Mouse (Mus musculus) cerebellum, postnatal 4 days (tissue): ENCODE data around the gene Tatdn2.
"Not testable (repeated sequence)": the region's sequence is repeated elsewhere in the genome, so short reads cannot be mapped to it uniquely, and the experiment has no call there.

Experiments
- DNase-seq, 2 experiments: peaks; one replicate each; pipeline ENCODE4 v3.0.0; 2022; ENCODE audit warnings: low spot score in 2 of 2, mixed read lengths in 1 of 2

Tatdn2 gene

DNA sequence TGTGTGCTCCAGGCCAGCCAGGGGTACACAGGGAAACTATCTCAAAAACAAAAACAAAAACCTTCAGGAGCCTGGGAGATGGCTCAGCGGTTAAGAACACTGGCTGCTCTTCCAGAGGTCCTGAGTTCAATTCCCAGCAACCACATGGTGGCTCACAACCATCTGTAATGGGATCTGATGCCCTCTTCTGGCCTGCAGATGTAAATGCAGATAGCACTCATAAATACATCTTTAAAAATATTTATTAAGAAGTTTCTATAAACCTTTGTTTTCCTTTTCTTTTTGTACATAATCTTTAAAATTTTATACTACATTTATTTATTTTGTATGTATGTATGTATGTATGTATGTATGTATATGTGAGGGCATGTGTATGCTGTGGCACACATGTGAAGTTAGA is 24.8 kb upstream of the Tatdn2 start:
- not testable (repeated sequence) for DNase-seq

DNA sequence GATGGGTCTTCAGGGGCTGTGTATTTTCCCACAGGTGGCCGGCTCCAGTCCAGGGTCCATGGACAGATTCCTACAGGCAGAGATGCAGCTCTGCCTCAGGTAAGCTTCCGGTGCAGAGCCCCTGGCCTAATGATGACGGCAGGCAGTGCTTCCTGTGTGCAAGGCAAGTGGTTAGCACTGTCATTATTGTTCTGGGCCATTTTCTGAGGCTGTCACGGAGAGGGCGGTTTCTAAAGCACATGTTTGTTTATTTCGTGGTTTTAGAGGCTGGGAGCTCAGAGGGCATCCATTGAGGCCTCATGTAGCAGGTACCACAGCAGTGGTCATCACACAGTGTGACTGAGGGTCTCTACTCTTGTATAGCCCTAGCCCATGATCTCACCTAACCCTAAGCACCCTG is 23.9 kb upstream of the Tatdn2 start:
- DNase-seq: no peak

DNA sequence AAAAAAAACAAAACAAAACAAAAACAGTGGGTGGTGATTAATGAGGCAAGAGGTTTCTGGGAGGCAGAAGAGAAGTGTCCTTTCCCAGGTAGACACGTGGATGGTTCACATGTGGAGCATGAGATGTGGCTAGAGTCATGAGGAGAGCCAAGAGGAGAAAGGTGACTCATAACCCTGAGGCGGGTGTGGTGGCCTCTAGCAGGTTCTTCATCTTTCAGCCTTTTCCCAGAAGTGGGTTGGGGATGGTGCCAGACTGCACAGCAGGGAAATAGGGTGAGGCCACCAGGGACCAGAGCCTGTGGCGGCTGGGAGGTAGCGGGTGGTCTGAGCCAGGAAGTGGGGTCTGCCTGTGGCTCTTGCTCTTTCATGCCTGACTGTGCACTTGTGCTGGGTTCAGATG is 21.6 kb upstream of the Tatdn2 start:
- DNase-seq: no peak

DNA sequence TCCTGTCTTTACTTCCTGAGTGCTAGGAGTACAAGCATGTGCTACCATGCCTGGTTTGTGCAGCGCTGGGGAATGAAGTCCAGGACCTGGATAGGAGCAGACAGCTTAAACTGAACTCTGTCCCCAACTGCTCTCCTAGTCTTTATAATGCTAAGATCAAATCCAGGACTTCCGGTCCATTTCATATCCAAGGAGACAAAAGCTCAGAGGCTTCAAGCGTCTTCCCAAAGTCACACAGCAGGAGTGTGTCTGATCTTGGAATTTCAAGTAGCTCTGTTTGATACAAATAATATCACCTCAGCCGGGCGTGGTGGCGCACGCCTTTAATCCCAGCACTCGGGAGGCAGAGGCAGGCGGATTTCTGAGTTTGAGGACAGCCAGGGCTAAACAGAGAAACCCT is 20.9 kb upstream of the Tatdn2 start:
- DNase-seq: no peak

DNA sequence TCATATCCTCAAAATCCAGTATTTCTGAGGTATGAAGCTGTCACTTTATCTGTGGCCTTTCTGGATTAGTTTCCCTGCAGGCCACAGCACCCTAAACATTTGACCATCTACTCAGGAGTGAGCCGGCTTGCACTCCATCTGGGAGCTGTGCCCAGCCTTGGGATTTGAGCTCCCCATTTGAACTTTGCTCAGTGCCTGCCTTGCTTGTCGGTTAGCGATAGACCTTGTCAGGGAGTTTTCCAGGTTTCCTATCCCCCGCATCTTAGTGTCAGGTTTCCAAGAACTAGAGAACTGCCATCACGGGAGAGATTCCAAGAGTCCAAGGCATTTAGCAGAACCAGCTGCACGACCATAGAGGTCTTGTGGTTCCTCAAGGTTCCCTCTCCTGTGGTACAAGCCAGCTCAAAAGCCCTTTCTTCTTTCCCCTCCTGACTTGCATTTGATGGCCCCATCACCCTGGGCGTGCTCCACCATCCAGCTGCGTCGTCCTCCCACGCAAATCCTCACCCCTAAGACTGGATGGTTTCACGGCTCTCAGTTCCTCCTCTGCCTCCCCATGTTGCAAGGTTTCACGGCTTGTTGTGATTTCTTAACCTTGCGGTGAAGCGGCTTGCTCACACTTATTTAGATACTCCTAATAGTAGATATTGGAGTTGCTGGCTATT is 19.6 kb upstream of the Tatdn2 start:
- DNase-seq: no peak

DNA sequence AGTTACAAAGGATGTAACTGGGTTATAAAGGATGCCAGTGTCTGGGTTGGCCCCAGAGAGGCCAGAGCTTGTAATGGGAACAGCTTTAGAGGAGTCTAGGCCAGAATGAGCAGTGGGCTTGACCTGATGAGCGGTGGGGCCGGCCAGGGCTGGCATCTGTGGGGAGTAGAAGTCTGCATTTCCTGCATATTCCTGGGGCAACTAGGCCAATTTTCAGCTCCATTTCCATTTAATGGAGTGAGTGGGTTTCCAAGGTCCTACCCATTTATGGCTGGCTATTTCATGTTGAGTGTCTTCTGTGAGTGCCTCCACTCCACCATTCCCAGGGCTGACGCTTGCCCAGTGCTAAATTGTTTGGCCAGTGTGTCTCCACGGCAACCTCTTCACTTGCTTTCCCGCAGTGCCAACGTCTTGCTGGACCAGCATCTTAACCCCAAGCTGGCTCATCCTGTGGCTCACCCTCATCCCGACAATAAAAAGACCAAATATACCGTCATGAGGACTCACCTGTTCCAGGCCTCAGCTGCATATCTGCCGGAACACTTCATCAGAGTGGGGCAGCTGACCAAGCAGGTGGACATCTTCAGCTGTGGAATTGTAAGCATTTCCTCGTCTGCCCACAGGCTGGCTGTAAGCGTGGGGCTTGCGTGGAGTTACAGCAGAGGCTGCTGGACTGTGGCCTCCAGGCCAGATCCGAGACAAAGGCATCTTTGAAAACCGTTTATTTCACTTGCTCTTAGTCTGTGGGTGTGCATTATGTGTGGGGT is 18.4 kb upstream of the Tatdn2 start:
- no peak for DNase-seq

DNA sequence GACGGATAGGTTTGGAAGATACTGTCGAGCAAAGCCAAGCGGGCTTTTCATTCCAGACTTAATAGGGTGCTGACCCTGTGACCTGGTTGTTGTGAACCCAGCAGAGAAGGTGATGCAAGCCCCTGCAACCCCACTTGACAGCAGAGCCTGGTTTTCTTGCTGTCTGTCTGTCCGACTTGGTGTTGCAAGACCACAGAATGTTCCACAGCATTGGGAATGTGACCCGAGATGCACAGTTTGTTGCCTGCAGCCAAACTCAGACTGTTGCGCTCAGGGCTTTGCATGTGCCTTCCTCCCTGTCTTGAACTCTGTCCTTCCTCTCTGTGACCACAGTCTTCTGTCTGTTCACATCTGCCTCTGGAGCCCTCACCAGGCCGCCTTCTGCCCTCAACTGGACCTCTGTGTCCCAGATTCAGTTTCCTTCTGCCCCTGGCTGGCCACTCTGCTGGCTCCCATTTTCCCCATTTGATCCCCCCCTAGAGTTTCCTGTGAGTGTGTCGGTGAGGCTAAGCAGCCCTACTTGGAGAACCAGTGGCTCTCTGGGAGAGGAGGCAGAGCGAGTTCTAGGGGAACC is 16.8 kb upstream of the Tatdn2 start:
- no peak for DNase-seq

DNA sequence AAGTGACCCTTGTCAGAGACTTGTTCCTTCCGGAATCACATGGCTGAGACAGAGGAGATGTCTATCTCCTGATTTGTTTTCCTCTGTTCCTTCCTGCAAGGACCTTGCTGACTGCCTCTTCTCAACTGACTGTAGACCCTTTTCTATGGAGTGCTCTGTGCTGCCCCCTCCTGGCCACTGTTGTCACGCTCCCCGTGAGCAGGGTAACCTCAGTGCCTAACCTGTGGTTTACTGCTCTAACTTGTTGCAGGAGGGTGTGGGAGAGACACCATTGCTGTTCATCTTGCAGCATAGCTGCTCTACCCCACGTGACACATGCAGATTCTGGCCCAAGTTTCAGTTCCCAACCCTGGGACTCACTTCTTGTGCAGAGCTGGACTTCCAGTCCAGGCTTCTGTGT is 15.6 kb upstream of the Tatdn2 start:
- DNase-seq: peak; percentile 53 to 73

DNA sequence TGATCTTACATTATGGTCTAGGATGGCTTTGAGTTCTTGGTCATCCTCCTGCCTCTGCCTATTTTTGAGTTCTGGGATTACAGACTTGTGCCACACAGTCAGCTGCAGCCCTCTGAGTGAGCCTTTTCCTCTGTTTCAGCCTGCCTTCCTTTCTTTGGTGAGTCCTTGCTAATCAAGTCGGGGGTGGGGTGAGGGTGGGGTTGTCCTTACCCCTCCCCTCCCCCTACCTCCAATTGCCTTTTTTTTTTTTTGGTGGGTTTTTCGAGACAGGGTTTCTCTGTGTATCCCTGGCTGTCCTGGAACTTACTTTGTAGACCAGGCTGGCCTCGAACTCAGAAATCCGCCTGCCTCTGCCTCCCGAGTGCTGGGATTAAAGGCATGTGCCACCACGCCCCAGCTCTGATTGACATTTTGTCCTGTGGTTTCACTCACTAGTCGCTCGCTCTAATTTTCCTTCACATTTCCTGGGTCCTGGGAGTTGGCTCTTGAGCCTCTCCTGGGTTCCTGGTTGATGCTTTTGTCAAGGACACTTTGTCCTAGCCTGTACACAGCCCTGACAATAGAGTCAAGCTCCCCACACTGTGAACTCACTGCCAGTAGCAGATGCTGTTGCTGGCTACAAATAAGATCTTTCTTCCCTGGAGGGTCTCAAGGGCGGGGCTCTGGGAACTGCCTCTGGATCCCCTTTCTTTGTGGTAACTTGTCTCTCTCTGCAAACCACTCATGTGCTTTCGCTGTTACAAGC is 13.6 kb upstream of the Tatdn2 start:
- no peak for DNase-seq

DNA sequence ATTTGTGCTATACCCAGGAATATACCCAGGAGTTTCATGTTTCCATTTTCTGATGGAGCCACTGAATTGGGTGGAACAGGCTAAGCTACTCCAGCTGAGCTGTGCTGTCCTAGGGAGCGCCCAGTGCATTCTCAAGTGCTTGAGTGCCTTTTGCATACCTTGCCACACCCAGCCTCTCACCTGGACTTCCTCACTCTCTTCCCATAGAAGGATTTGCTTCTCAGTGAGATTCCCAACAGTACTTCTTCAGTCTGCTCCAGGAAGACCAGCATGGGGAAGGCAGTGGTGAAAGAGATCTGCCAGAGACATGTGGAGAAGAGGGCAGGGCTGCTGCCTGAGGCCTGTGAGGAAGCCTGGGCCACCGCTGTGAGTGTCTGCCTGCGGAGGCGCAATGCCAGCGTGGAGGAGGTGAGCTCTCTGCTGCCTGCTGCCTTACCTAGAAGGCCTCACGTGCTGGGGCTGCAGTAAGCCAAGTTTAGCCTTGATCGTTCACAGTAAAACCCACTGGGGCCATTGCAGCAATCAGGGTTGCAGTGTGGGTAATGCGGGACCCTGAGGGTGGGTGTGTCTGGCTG is 10.2 kb upstream of the Tatdn2 start:
- DNase-seq: no peak

DNA sequence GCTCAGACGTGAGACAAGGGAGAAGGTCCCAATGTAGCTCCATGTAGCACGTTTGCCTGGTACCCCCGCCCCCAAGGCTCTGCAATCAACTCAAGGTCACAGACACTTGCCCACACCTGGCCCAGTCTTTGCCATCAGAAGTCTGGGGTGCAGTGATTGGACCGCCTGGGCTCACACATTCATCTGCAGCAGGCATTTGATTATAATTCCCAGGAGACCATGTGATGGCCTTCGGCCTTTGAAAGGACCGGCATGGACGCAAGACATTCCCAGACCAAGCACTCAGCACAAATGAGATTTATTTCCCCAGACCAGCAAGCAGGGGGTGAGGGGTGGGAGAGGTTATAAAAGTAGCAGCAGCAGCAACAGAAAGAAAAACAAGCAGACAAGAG is 6.8 kb upstream of the Tatdn2 start:
- no peak for DNase-seq

DNA sequence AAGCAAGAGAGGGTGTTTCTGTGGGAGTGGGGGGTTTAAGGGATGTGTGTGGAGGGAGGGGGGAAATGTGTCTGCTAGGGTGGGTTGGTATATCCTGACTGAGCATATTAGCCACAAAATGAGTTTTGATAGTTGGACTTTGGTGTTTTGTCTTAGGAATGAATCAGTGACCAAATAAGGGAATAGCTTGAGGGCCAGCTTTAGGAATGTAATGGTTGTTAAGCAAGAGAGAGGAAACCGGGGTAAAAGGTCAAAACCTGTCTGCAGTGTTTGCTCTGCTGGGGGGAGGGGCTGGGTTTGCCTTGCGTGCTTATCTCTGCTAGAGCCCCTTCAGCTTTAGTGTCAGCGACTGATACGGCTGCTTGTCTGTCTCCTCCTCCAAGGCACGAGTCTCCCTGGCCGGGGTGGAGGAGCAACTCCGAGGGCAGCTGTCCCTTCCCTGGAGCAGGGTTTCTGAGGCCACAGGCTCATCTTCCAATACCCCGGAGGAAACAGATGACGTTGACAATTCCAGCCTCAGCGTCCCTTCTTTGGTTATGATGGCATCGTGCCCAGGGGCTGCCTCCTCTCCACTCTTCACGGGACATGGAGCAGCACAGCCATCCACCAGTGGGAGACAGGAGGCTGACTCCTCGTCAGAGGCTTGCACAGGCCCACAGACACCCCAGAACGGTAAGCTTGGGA is 6.3 kb upstream of the Tatdn2 start:
- DNase-seq: no peak

DNA sequence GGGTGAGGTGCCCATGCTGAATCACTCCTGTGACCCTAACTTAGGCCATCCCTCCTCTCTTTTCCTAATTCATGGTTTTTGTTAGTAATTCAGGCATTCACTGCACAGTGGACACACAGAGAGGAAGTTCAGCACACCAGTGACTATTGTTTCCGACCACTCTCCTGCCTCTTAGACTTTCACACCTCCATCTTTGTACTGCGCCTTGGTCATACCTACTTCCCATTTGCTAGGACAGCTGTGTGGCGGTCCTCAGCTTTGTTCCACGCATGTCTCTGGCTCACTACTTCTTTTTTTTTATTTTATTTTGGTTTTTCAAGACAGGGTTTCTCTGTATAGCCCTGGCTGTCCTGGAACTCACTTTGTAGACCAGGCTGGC is 5.8 kb upstream of the Tatdn2 start:
- no peak for DNase-seq

DNA sequence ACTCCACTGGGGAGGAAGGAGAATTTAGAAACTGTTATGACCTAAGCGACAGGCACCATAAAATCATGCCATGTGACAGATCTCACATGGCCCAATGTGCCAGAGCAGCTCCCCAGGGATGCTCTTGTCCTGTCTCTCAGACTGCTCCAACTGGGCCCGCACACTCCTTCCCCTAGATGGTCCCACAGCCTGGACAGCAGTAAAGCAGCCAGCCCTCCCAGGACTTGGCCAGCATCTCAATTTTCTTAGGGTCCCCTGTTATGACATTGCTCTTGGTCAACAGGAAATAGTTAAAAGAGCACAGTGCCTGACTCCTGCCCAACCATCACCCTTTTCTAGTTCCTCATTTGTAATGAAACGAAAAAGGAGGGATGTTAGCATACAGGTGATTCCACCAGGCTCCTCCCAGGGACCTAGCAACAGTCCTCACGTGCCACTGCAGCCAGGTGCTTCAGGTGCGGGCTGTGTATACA is 4.2 kb upstream of the Tatdn2 start:
- DNase-seq: no peak

DNA sequence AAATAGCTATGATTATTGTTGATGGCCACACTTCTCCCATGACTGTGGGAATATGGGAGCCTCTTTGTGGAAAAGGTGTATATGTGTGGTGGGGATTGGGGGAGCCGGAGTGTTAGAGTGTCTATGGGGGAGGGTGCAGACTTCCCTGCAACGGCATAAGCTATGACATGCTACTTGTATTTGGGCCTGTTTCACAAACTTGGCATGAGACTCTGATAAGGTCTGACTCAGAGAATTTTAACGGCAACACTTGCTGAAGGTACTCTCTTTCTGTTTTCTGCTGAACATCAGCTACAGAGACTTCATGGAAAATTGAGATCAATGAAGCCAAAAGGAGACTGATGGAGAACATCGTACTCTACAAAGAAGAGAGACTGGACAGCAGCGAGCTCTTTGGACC is 3.5 kb upstream of the Tatdn2 start:
- no peak for DNase-seq

DNA sequence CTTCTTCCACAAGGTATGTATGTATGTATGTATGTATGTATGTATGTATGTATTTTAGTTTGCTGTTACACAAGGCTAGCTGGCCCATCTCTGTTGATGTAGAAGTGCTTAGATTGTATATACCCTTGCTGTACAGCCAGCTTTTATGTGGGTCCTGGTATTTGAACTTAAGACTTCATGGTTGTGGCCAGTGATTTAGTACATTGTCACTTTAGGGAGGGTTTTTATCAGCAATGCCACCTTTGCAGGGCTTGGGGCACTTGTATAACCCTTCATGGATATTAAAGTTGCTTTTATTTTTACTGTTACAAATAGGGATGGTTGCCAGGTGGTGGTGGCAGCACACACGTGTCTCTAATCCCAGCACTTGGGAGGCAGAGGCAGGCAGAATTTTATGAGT is 1.6 kb upstream of the Tatdn2 start:
- DNase-seq: no peak

DNA sequence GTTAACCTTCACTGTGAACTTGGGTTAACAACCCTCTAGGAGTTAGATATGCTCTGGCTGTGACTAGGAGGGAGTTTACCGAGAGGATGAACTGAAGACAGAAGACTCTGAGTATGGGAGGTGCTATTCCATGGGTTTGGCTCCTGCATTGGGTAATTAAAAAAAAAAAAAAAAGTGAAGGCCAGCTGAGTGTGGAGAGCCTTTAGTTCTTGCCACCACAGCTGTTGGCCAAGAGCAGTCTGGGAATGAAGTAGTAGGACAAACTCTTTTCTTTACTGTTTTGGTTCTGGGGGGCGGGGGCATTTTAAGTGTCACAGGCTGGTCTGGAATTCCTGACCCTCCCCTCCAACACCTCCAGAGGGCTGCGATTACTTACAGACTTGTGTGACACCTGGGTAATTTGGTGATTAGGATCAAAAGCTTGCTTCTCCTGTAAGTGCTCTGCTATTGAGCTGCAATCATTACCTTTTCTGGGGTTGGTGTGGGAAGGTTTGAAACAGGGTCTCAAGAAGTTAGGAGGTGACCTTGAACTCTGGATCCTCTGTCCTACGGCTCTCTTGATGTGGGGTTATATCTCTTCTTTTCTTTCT is 989 bp upstream of the Tatdn2 start:
- DNase-seq: no peak

DNA sequence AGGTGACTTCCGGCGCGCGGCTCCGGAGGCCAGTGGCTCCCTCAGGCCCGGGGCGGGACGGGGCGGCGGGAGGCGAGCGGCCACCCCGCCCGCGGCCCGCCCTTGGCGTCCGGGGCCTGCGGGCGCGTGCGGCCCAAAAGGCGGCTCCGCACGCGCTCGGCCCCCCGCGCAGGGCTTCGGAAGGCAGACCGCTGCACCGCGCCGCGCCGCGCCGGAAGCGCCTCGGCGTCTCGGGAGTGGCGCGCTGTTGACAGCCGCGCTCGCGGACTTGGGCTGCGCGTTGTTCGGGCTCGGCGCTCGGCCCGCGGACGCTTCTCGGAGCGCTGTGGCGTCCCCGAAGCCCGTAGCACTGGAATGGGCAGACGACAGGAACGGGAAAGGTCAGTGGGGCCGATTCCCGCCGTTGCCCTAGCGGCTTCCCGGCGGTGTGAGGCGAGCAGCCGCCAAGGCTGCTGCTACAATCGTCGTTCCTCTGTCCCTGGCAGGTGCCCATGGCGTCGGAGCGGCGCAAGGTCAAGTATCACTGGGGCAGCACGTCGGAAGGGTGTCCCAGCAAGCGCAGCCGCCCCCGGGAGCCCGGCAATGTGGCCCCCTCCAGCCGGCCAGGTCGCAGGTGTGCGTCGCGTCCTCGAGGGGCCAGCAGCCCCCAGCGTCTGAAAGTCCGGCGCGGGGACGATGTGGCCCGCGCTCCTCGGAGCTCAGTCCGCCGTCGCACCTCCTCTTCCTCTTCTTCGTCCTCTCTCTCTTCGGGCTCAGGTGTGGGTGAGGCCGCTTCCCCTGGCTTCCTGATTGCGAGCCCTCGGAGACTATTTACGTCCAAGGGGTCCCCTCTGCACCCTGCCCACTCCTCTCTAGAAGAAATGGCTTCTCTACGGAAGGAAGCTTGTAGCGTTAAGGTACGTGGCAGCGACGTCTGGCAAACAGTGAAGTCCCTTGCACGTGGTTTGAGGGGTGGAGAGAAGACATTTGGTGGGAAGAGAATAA is 664 bp downstream of the Tatdn2 start:
- peak in 1 of 2 experiments; percentile 32 for DNase-seq

DNA sequence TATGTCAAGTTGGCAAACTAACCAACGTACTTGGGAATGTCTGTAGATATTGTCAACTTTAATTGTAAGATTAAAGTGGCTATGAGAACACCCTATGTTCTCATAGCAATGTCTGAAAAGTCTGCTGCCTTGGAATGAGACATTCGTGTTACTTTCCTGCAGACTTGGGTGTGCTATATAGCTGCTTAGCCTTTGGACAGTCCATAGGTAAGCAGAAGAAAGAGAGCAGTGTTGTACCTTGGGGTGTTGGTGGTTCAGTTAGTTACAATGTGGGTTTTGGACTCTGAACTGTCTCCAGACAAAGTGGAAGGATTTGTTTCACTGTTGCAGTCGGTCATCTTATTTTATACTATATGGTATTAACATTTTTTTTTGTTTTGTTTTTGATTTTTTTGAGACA is 15.9 kb downstream of the Tatdn2 start:
- DNase-seq: no peak

DNA sequence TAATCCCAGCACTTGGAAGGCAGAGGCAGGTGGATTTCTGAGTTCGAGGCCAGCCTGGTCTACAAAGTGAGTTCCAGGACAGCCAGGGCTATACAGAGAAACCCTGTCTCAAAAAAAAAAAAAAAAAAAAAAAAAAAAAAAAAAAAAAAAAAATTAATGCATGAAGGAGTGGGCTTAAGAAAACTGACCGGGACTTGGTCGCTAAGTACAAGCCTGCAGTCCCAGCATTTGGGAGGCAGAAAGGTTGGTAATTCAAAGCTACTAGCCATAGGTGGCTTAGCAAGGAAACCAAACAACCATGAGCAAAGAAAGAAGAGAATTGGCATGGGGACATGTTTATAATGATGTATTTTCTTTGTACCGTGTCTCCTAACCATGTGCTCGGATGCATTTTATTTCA is 16.5 kb downstream of the Tatdn2 start:
- not testable (repeated sequence) for DNase-seq
